Mouse (Mus musculus) c-Kit-negative CD71-positive TER-119-positive erythroid progenitor cells, embryonic 14.5 days (primary cell): ENCODE results near the gene Fbxo45.

Experiments
- DNase-seq: peaks from one replicate; pipeline ENCODE4 v3.0.0-alpha.2; 2013; ENCODE audit warnings: low read depth, low spot score

Fbxo45 gene

DNA sequence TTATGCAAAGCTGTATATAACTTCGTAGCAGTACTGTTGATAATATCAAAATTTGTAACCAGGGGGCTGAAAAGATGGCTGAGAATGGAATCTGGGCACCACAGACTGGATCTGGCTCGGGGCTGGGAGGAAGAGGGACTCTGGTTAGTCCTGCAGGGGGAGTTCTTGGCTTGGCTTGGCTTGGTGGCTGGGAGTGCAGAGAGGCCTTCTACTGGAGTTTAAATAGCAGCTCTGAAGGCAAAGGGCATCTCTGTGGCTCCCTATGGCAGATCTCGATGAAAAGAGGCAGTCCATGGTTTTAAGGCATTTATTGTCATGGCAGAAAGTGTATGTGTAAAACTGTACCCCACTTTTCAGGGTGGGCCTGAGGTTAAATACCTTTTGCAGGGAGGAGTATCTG, 42.1 kb downstream of the Fbxo45 start:
- no peak for DNase-seq

DNA sequence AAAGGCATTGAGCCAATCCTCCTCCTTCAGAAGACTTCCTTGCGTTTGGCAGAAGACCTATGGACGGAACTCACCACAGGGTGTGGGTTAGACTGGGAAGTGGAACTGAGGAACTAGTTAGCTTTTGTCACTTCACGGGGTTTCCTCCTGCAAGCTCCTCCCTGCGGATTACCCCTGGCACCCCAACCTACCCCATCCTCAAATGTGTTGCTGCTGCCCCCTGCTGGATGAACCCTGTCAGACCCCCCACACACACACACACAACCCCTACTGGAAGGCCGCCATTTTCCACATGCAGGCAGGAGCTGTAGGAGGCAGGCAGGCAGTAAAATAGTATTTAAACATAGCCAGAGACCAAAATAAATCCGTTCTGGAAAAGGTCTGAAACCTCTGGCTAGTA, 44.3 kb downstream of the Fbxo45 start:
- DNase-seq, result peak; percentile 3

DNA sequence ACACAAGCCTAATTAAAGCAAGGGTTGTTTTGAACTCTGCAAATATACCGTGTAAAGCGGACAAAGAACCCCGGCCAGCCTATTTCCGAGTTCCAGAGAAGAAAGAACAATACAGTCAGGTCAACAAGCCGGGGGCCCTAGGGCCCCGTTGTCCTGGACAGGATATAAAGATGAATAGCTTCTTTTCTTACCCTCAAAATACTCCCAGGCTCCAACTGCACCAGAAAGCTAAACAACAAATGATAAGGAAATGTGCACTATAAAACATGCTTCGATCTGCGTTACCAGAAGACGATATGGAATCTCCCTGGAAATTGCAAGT, 46.0 kb downstream of the Fbxo45 start:
- DNase-seq, result no peak

DNA sequence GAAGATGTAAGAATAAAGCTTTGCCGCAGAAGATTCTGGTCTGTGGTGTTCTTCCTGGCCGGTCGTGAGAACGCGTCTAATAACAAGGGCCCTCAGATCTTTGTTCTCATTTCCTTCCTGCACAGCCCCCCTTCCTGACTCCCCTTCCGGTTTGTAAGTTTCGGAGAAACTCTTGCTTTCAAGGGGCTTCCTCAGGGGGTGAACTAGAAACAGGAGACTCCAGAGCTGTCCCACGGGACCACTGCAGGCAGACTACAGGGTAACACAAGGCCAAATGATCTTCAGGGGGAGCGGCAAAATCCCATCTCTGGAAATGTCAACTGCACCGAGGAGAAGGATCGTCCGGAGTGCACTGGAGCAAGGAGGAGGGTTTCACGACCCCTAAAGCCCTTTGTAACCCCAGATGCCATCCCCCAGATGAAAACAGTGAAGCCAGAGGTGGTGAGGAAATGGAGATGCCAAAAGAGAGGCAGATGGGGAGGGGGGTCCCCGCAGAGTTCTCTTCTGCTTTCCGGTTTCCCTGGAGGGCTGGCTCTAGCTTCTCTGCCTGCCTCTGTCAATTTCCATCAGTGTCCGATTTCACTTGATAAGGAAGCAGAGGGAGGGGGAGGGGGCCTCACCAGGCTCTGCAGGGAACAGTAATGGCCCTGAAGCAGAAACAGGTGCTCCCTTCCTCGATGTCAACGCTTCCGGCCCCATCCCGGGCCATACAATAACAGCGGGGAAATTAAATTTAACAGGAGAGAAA, 46.5 kb downstream of the Fbxo45 start:
- DNase-seq, result no peak

DNA sequence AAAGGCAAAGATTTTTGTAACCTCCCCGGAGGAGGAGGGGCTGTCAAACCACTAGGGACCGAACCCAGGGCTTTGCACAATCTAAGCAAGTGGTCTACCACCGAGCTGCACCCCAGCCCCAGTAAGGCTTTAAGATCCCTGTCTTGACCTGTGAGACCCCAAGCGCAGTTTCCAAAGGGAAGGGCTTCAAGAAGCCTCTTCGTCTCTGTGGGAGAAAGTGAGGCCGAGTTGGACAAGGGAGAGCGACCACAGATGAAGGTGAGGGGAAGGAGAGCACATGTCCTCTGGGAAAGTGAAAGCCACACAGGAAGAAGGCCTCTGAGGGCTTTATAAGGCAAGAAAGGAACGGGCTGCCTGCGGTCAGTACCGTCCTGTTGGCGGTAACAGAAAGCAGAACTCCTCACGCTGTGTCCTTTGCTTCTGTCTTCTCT, 56.9 kb downstream of the Fbxo45 start:
- no peak for DNase-seq

DNA sequence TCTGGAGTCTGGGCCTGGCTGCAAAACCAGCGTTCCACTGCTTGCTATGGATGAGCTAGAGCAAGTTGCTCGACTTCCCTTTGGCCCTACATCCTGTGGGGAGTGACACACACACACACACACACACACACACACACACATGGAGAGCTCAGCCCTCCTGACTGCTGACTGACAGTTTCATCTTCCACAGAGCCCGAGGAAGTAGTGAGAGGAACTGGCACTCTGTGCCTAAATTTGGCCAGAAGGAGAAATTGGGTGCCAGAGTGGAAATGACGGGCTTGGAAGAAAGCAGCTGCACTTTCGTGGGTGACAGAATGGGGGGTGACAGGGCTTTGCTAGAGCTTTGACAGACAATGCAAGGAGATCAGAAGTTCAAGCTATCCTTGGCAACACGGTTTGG, 57.8 kb downstream of the Fbxo45 start:
- no peak for DNase-seq

DNA sequence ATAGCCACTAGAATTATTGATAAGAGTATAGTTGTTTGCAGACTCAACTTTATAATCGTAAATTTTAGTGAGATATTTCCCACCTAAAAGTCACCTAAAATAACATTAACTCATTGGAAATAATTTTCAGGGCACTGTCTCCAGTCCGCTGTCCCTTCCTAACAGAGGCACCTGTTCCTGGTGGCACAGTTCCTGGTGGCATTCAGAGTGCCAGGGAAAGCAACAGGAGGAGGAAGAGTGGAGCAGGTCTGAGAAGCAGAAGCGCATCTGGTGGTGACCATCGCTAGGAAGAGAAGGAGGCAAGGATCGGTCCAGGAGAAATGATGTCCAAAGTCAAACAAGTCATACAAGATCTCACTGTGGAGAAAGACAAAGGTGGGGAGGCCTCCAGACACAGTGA, 60.9 kb downstream of the Fbxo45 start:
- no peak for DNase-seq
